Mouse (Mus musculus): ENCODE results near the gene Tmeff2. TPM values are rescaled to one million over a fixed set of nuclear protein-coding genes. Genes with fewer than 3 reads are reported as not detected.

Gene Tmeff2
- total RNA-seq, 2 experiments from 2014 or later, result 0.36 to 0.41 TPM

DNA sequence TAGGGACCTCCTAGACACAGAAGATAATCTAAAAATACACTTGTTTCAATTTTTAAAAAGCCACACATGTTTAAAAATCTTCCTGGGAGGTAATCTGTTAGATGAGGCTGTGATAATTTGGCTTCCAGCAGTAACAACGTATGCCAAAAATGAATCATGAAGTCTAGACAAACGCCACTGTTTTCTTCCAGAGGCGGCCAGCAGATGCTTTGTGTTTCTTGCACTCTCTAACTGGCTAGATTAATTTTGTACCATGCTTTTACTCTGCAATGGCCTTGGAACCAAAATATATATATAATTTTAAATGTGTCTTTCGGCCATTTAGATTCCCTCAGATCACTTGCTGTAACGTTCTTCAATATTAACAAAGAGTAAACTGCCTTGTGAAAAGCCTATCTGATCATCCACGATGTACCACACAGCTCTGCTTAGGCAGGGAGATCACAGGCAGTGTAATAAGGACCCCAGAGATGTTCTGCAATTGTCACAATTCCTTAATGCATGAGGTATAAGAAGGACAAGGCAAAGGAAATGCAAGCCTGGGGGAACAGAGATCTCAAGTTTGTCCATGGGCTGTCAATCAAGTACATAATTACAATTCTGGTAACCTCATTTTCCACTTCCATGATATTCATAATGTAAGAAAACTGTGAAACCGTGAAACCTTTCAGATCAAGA lies 80.8 kb downstream of the Tmeff2 start:
- DNase-seq, result no peak

DNA sequence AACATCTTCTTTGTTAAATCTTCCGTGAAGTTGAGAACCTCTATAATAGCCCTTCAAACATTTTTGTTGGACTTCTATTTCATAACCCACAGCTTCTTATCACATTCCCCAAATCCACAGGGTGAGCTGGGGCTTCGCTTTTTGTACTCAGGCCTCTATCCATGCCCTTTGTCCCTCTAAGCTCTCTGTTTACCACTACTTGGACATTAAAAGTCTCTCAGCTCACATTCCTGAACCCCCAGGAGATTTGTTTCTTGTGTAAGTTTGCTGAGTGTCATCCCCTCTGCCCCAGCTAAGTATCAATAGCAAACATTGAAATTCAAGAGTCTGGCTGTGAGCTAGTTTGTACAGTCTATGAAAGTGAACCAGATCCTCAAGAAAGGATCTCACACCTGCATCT lies 90.2 kb downstream of the Tmeff2 start:
- no peak for DNase-seq

- DNase-seq, result no peak
Measured at GRCm38 (mm10) chr1:50994505-50994904, 94.1 kb downstream of the Tmeff2 start.

- DNase-seq, result no peak
Measured at GRCm38 (mm10) chr1:50999793-51000192, 99.3 kb downstream of the Tmeff2 start.

DNA sequence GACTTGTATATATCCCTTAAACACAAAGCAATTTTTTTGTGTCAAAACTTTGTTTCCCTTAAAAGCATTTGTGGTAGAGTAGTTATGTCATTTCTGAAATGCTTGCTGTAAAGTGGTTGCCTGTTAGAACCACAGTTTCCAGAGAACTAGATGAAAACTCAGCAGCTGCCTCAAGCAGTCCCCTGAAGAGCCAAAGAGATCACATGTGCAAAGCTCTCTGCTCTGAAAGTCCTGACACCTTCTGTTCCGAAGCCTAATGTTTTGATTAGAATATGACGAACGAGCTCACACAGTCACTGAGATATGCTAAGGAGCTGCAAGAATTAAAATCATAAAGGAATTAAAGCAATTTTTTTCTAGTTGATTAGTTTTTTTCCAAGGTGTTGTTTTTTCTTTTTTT lies 107.9 kb downstream of the Tmeff2 start:
- DNase-seq, result no peak

GRCm38 (mm10) chr1:51040249-51040648 lies 139.8 kb downstream of the Tmeff2 start:
- DNase-seq, result no peak

DNA sequence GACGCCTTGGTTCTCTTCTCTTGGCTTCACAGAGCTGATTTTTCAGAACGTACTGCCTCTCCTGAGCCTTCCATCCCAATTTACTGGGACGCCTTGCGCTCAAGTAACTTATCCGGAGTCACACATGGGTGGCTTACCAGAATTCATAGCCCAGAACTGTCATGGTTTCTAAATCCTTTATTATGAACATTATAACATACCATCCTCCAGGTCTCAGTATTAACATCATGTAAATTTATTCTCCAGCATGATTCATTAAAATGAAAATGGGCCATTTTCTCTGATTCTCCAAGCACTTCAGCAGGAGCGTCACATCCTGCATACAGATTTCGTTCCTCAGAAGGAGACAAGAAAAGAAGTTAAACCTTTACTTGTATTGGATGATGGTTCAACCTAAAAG lies 144.4 kb downstream of the Tmeff2 start:
- no peak for DNase-seq

GRCm38 (mm10) chr1:51064549-51064948 lies 164.1 kb downstream of the Tmeff2 start:
- DNase-seq, result no peak

DNA sequence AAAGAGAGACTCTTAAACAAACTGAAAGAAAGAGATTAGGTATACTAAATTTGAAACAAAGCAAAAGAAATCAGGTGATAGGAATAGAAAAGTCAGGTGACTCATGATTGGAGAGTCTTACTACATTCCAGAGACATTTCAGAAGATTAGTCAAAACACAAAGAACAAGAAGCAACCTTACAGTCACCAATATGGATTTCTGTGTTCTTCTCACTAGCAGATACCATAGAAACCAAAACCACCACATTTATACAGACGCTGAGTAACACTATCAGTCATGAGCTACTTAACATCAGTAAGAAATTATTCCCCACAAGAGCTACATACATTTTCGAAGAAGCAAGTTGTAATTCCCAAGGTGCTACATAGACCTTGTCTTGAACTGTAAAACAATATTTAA lies 165.2 kb downstream of the Tmeff2 start:
- no peak for DNase-seq

- DNase-seq, result no peak
Measured at GRCm38 (mm10) chr1:51068814-51069213, 168.4 kb downstream of the Tmeff2 start.

DNA sequence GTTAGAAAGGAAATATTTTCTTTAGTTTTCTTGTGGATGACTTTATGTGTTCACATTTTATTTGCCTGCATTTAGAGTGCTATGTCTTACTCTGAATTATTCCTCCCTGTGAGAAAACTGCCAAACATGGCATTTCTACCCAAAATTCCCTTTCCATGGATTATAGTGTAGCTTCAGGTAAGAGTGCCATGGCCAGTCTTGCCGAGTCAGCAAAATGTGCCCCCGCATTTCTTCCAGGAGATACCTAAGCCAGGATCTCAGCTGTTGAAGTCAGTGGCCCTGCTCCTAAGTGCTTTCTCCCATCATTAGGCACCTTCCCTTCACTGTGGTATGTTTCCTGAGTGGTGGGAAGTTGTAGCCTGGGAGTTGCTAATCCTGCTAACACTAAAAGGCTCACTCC lies 168.8 kb downstream of the Tmeff2 start:
- DNase-seq, result no peak

DNA sequence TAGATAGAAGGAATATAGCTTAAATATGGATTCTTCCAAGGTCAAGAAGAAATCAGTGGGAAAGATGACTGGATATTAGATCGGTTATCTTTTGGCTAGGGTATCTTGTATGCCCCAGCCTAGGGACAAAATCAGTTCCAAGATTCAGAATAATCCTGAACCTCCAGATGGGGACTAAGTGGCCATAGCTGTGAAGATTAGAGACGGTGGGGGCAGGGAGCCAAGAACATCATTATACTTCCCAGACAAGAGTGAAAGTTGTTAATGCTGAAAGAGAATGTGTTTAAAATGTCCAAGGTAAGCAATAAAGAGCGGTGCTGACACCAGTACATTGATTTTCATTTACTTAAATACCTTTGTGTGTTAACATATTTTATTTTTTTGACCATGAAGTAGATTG lies 173.6 kb downstream of the Tmeff2 start:
- DNase-seq, result no peak

- DNase-seq, result no peak
Measured at GRCm38 (mm10) chr1:51075785-51076771, 175.6 kb downstream of the Tmeff2 start.

DNA sequence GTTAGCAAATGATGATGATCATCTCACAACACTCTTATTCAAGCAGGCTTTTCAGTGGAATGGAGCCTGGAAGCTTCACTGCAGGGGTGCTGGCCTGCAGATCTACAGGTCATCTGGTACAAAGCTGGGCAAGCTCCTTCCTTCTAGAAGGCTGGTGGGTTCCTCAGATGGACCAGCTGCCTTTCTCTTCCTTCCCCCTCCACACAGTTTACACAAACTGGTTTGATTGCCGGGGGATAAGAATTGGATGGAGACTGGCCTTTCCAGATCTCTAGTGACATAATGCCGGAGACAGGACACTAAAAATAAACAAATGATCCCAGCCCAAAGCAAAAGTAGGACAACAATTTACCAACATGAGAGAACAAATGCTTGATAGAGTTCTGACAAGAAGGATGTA lies 188.5 kb downstream of the Tmeff2 start:
- DNase-seq, result no peak

GRCm38 (mm10) chr1:51089803-51090202 lies 189.4 kb downstream of the Tmeff2 start:
- DNase-seq, result no peak

DNA sequence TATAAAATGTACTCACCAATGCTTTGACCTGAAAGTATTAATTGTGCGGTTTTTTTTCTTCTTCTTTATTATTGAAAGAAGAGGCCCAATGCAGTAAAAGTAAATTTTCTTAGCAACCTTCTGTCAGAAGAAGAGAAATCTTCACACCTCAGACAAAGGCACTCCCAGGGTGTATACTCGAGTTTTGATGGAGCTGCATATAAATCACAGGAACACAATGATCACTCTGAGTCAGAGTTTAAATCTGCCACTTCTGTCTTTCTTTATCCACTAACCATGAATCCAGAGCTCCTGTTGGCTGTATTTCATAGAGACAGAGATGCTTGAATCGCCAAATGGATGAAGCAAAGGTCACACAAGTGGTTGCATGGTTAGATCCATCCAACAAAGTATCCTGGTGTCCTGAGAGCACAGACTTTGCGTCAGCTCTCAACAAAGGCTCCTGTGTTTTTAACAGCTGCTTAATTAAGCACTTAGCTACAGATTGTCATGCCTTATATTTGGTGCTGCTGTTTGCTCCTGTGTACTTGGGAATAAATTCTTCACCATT lies 189.8 kb downstream of the Tmeff2 start:
- no peak for DNase-seq

GRCm38 (mm10) chr1:51094713-51095112 lies 194.3 kb downstream of the Tmeff2 start:
- DNase-seq, result no peak

DNA sequence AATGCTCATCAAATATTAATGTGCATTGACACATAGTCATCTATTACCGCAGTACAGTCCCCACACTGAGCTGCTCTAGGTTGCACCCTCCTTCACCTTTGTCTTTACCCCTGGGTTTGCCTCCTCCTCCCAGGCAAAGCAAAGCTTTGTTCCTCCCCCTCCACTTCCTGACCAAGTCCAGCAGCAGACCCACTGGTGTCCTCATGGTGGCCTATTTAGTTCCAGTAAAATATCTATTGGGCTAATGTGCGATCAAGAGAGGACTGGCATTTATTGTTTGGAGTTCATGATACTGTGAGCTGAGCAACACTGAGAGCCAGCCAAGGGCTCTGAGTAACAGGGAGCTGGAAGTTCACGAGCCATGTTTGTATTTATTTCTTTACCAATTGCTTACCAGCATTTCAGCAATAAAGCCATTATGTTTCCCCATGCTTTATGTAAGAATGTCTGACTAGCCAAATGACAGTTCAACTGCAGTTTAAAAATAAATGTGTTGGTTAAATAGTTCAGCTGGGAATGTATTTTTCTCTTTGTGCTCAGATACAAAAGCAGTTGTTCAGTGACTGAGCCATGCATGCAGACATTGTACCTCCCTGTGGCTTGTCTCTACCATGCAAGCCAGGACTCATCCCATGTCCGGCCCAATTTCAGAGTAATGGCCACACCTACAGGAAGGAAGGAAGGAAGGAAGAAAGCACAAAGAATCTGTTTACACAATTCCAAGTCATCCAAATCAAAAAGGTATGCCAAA lies 196.6 kb downstream of the Tmeff2 start:
- no peak for DNase-seq

- no peak for DNase-seq
Measured at GRCm38 (mm10) chr1:51101034-51101590, 200.7 kb downstream of the Tmeff2 start.

- DNase-seq, result no peak
Measured at GRCm38 (mm10) chr1:51104698-51105097, 204.3 kb downstream of the Tmeff2 start.

GRCm38 (mm10) chr1:51106401-51106920 lies 206.0 kb downstream of the Tmeff2 start:
- no peak for DNase-seq

DNA sequence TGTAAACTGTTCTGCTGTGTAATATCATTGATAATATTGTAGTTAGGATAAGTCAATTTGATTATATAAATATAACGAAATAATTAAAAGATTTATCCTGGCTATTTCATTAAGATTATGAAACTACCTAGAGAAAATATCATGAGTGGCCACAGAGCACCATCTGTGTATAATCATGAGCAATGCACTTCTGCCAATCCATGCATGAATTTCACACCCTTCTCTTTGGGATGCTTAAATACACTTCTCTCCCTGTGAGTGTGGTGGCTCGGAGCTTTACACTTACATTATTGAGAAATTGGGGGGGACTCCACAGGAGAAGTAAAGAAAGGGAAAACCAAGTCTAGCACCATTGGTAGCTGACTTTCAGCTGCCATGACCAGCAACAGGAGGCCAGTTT lies 206.9 kb downstream of the Tmeff2 start:
- no peak for DNase-seq

Measured in heart, postnatal 4 days (tissue).